Mouse (Mus musculus): Measurements from ENCODE around the gene Etfbkmt. TPM values are rescaled to one million over a fixed set of nuclear protein-coding genes. Genes with fewer than 3 reads are reported as not detected.
A peak's percentile ranks its signal among the peaks of the same experiment; 100 is the strongest.
"Not testable (repeated sequence)": the region's sequence is repeated elsewhere in the genome, so short reads cannot be mapped to it uniquely, and the experiment has no call there.

Gene Etfbkmt
- total and polyA plus RNA-seq, 2 experiments from 2014 or later = 5.3 to 5.7 TPM

GRCm38 (mm10) chr6:149152119-149152518 is 12.5 kb downstream of the Etfbkmt start:
- no peak for ATAC-seq (ENCODE audit: low FRiP score)
- no peaks in the 10 kb centered on the region for H3K4me1 ChIP-seq (ENCODE audit: insufficient read depth, low read length)
- 96% methylated on average over 2 of the region's 2 CpGs for WGBS

GRCm38 (mm10) chr6:149153473-149154115 is 13.9 kb downstream of the Etfbkmt start:
- Histone ChIP-seq H3K36me3 (ENCODE audit: insufficient read depth, low read length) (peaks cover 4% of the 10 kb centered on the region; the same call in 1 of the 2 replicates), H3K4me3 (ENCODE audit: low read depth, low read length) (no peak overlapping the region), H3K9me3 (ENCODE audit: low read length) (no peaks in the 10 kb centered on the region), H3K4me2 (ENCODE audit: low read depth, low read length, poor library complexity, severe bottlenecking) (no peak overlapping the region), H3K9ac (replicated peaks; ENCODE audit: low read length, poor library complexity, severe bottlenecking) (no peak overlapping the region), H3K4me1 (ENCODE audit: insufficient read depth, low read length) (no peaks in the 10 kb centered on the region), H3K27me3 (ENCODE audit: insufficient read depth, low read length) (no peaks in the 10 kb centered on the region), H3K27ac (ENCODE audit: low read depth, low read length) (no peak overlapping the region)
- TF ChIP-seq CTCF (IDR thresholded peaks at IDR 0.05) = peak; percentile 27; the same call in 1 of the 2 replicates
- DNase-seq (ENCODE audit: low spot score) = no peak
- no peak for ATAC-seq (ENCODE audit: low FRiP score)
- WGBS = 51% methylated on average over 6 of the region's 6 CpGs

More at GRCm38 (mm10) chr6:149152119-149152518, 12.5 kb downstream of the Etfbkmt start:
- Histone ChIP-seq H3K27me3 (ENCODE audit: insufficient read depth, low read length) (no peaks in the 10 kb centered on the region), H3K27ac (ENCODE audit: low read depth, low read length) (no peak overlapping the region), H3K4me3 (ENCODE audit: low read depth, low read length) (no peak overlapping the region), H3K4me2 (ENCODE audit: low read depth, low read length, poor library complexity, severe bottlenecking) (no peak overlapping the region), H3K9ac (replicated peaks; ENCODE audit: low read length, poor library complexity, severe bottlenecking) (no peak overlapping the region), H3K36me3 (ENCODE audit: insufficient read depth, low read length) (peaks cover 4% of the 10 kb centered on the region; the same call in 1 of the 2 replicates), H3K9me3 (ENCODE audit: low read length) (no peaks in the 10 kb centered on the region)
- no peak for TF ChIP-seq CTCF (IDR thresholded peaks at IDR 0.05)
- no peak for DNase-seq (ENCODE audit: low spot score)

- H3K9ac ChIP-seq (replicated peaks; ENCODE audit: low read length, poor library complexity, severe bottlenecking) = no peak overlapping the region
- H3K4me3 ChIP-seq (ENCODE audit: low read depth, low read length) = no peak overlapping the region
- H3K27ac ChIP-seq (ENCODE audit: low read depth, low read length) = no peak overlapping the region
- no peak for TF ChIP-seq CTCF (IDR thresholded peaks at IDR 0.05)
- H3K27me3 ChIP-seq (ENCODE audit: insufficient read depth, low read length) = no peaks in the 10 kb centered on the region
- H3K36me3 ChIP-seq (ENCODE audit: insufficient read depth, low read length) = peaks cover 4% of the 10 kb centered on the region; the same call in 1 of the 2 replicates
- H3K4me2 ChIP-seq (ENCODE audit: low read depth, low read length, poor library complexity, severe bottlenecking) = no peak overlapping the region
- ATAC-seq (ENCODE audit: low FRiP score) (no peak), DNase-seq (ENCODE audit: low spot score) (no peak)
- no peaks in the 10 kb centered on the region for H3K4me1 ChIP-seq (ENCODE audit: insufficient read depth, low read length)
- 20% methylated on average over 8 of the region's 8 CpGs for WGBS
- H3K9me3 ChIP-seq (ENCODE audit: low read length) = no peaks in the 10 kb centered on the region
Observed at GRCm38 (mm10) chr6:149154116-149155030, 14.7 kb downstream of the Etfbkmt start.

- Histone ChIP-seq H3K27me3 (ENCODE audit: insufficient read depth, low read length) (no peaks in the 10 kb centered on the region), H3K9me3 (ENCODE audit: low read length) (no peaks in the 10 kb centered on the region), H3K4me3 (ENCODE audit: low read depth, low read length) (no peak overlapping the region), H3K36me3 (ENCODE audit: insufficient read depth, low read length) (peaks cover 4% of the 10 kb centered on the region; the same call in 1 of the 2 replicates), H3K4me1 (ENCODE audit: insufficient read depth, low read length) (no peaks in the 10 kb centered on the region), H3K4me2 (ENCODE audit: low read depth, low read length, poor library complexity, severe bottlenecking) (no peak overlapping the region), H3K9ac (replicated peaks; ENCODE audit: low read length, poor library complexity, severe bottlenecking) (no peak overlapping the region), H3K27ac (ENCODE audit: low read depth, low read length) (no peak overlapping the region)
- TF ChIP-seq CTCF (IDR thresholded peaks at IDR 0.05) = no peak
- 79% methylated on average over 3 of the region's 3 CpGs for WGBS
- DNase-seq (ENCODE audit: low spot score) = no peak
- ATAC-seq (ENCODE audit: low FRiP score) = no peak
Observed at GRCm38 (mm10) chr6:149155031-149155841, 15.6 kb downstream of the Etfbkmt start.

DNA sequence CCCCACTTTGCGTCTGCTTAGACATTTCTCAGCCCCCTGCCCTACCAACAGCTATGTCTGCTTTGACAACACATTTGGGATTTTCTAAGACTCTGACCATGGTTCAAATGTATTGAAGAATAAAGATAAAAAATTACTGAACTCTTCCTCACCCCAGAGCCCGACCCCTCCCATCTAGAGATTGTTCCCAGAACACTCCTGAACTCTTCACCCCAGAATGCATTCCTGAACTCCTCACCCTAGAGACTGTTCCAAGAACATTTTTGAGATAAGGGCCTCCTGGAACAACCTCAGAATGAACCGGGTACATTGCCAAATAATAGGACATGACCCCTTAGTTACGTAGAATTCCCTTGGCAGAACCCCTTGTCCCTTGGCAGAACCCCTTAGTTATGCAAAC is 27.4 kb downstream of the Etfbkmt start:
- not testable (repeated sequence) for H3K4me2 ChIP-seq (ENCODE audit: low read depth, low read length, poor library complexity, severe bottlenecking); H3K9me3 ChIP-seq (ENCODE audit: low read length); H3K27ac ChIP-seq (ENCODE audit: low read depth, low read length); H3K4me3 ChIP-seq (ENCODE audit: low read depth, low read length); H3K27me3 ChIP-seq (ENCODE audit: insufficient read depth, low read length); H3K4me1 ChIP-seq (ENCODE audit: insufficient read depth, low read length); H3K9ac ChIP-seq (replicated peaks; ENCODE audit: low read length, poor library complexity, severe bottlenecking); ATAC-seq (ENCODE audit: low FRiP score); DNase-seq (ENCODE audit: low spot score)
- WGBS = 100% methylated on average over 3 of the region's 4 CpGs
- peaks cover 18% of the 10 kb centered on the region for H3K36me3 ChIP-seq (ENCODE audit: insufficient read depth, low read length)
